Mouse (Mus musculus): ENCODE results near the gene Efcab11. TPM values are rescaled to one million over a fixed set of nuclear protein-coding genes. Genes with fewer than 3 reads are reported as not detected.

Gene Efcab11
- polyA plus RNA-seq, 1 experiment from 2014 or later: 13.1 TPM

DNA sequence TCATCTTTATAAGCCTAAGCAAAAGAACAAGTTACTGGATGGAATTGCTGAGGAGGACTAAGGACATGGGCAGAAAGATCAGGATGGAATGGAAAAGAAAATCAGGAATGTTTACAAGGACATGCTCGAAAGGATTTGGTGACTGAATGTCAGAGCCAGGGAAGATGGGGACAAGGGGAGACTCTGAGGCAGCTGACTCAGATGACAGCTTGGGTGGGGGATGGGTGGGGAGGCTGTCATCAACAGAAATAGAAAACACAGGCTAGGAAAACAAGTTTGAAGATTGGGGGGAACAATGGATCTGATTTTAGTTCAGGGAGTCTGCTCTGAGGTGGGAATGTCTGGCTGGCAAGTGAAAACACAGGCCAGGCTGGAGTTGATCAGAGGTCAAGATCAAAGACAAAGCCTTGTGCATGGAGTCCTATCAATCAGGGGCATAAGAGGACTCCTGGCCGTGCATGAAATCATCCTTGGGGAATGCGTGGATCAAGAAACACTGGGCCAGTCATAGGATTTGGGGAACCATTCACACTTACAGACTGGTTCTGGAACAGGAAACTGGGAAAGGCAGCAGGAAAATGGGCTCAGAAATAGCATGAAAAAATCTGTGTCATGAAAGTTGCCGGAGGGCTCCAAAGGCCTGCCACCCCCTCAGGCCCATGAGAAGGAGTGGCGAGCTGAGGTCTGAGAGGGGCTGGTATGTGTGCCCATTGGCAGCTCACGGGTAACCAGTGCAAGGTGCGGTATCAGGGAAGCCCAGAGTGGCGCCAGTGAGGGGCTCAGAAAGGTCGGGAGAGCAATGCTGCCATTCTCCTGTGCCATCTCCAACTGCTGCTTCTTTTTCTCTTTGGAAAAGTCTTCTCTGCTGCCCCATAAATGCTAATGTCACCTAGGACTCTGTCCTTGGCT, 168.9 kb downstream of the Efcab11 start:
- Histone ChIP-seq H3K36me3 (ENCODE audit: control insufficient read depth, insufficient read depth, low read length) (no peaks in the 10 kb centered on the region), H3K4me2 (no peak overlapping the region), H3K9ac (ENCODE audit: low read depth, low read length) (no peak overlapping the region), H3K9me3 (replicated peaks; ENCODE audit: control insufficient read depth, low read length) (no peaks in the 10 kb centered on the region), H3K4me1 (ENCODE audit: control insufficient read depth, insufficient read depth, low read length) (peaks cover 20% of the 10 kb centered on the region), H3K4me3 (ENCODE audit: low read depth, low read length) (no peak overlapping the region), H3K27ac (ENCODE audit: low read depth, low read length) (peak overlapping the region; percentile 8; the same call in 1 of the 2 replicates), H3K27me3 (ENCODE audit: control insufficient read depth, insufficient read depth, low read length) (no peaks in the 10 kb centered on the region)
- 46% methylated on average over 9 of the region's 9 CpGs for WGBS (ENCODE audit: insufficient replicate concordance)
- ATAC-seq (replicated peaks; ENCODE audit: insufficient number of reproducible peaks, low FRiP score, low TSS enrichment): no peak

DNA sequence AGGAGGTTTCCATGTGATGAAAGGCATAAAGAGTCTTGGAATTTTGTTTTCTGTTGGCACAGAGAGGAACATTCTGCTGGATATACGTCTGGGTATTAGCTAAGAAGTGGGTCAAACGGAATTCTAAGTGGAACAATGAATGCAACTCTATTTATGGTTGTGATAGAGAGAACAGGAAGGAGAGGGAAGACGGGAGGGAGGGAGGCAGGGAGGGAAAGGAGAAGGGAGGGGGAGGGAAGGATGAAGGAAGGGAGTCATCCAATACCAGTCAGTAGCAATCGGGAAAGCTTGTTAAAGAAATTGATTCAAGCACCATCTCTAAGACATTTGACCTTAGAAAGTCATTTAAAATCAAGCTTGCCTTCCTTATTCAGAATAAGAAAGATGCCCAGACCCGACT, 172.0 kb downstream of the Efcab11 start:
- no peaks in the 10 kb centered on the region for H3K9me3 ChIP-seq (replicated peaks; ENCODE audit: control insufficient read depth, low read length)
- H3K36me3 ChIP-seq (ENCODE audit: control insufficient read depth, insufficient read depth, low read length): no peaks in the 10 kb centered on the region
- 0 out of 2 replicates have a peak overlapping the region, but pooled peaks have one; percentile 15 for H3K4me2 ChIP-seq
- H3K27ac ChIP-seq (ENCODE audit: low read depth, low read length): peak overlapping the region; percentile 41
- 27% methylated on average over 5 of the region's 5 CpGs for WGBS (ENCODE audit: insufficient replicate concordance)
- no peaks in the 10 kb centered on the region for H3K27me3 ChIP-seq (ENCODE audit: control insufficient read depth, insufficient read depth, low read length)
- ATAC-seq (replicated peaks; ENCODE audit: insufficient number of reproducible peaks, low FRiP score, low TSS enrichment): no peak
- H3K4me3 ChIP-seq (ENCODE audit: low read depth, low read length): no peak overlapping the region
- peaks cover 20% of the 10 kb centered on the region for H3K4me1 ChIP-seq (ENCODE audit: control insufficient read depth, insufficient read depth, low read length)
- H3K9ac ChIP-seq (ENCODE audit: low read depth, low read length): no peak overlapping the region

DNA sequence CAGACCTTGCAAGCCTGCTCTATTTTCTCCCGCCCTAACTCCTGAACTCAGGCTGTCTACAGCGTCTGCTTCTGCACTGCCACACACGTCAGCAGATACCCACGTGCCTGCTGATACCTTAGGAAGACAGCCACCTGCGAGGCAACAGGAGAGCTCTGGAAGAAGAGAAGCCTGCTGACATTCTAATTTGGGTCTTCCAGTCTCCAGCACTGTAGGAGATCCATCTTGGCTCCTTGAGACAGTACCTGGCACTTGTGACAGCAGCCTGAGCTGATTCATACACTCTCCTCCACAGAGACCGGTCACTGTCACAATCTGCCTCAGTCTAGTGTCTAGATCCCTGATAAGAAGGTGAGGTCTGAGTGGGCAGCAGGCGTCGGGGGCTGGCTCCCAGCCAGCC, 182.0 kb downstream of the Efcab11 start:
- H3K36me3 ChIP-seq (ENCODE audit: control insufficient read depth, insufficient read depth, low read length): no peaks in the 10 kb centered on the region
- no peaks in the 10 kb centered on the region for H3K9me3 ChIP-seq (replicated peaks; ENCODE audit: control insufficient read depth, low read length)
- peaks cover 6% of the 10 kb centered on the region for H3K4me1 ChIP-seq (ENCODE audit: control insufficient read depth, insufficient read depth, low read length)
- no peak for ATAC-seq (replicated peaks; ENCODE audit: insufficient number of reproducible peaks, low FRiP score, low TSS enrichment)
- H3K9ac ChIP-seq (ENCODE audit: low read depth, low read length): no peak overlapping the region
- no peak overlapping the region for H3K4me3 ChIP-seq (ENCODE audit: low read depth, low read length)
- no peak overlapping the region for H3K4me2 ChIP-seq
- no peak overlapping the region for H3K27ac ChIP-seq (ENCODE audit: low read depth, low read length)
- no peaks in the 10 kb centered on the region for H3K27me3 ChIP-seq (ENCODE audit: control insufficient read depth, insufficient read depth, low read length)
- 46% methylated on average over 8 of the region's 8 CpGs for WGBS (ENCODE audit: insufficient replicate concordance)

DNA sequence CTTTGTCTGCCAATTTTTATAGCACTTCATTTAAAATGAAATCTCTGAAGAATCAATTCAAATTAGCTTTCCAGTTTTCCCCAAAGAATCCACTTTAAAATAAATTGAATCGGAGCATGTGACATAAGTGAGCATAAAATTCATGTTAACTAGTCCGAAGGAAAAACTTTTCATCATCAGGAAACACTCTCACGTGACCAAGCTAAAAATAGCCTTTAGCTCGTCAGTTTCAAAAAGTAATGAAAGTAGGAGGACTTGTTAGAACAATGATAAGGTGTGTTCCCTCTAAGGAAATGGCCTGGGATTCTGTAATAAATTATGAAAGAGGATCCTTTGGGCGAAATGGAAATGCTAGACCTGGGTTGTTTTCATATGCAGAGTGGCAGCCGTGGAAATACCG, 183.9 kb downstream of the Efcab11 start:
- no peaks in the 10 kb centered on the region for H3K36me3 ChIP-seq (ENCODE audit: control insufficient read depth, insufficient read depth, low read length)
- WGBS (ENCODE audit: insufficient replicate concordance): 53% methylated on average over 7 of the region's 7 CpGs
- ATAC-seq (replicated peaks; ENCODE audit: insufficient number of reproducible peaks, low FRiP score, low TSS enrichment): no peak
- H3K27ac ChIP-seq (ENCODE audit: low read depth, low read length): no peak overlapping the region
- H3K4me3 ChIP-seq (ENCODE audit: low read depth, low read length): no peak overlapping the region
- H3K4me2 ChIP-seq: no peak overlapping the region
- no peaks in the 10 kb centered on the region for H3K9me3 ChIP-seq (replicated peaks; ENCODE audit: control insufficient read depth, low read length)
- H3K4me1 ChIP-seq (ENCODE audit: control insufficient read depth, insufficient read depth, low read length): peaks cover 6% of the 10 kb centered on the region
- no peak overlapping the region for H3K9ac ChIP-seq (ENCODE audit: low read depth, low read length)
- no peaks in the 10 kb centered on the region for H3K27me3 ChIP-seq (ENCODE audit: control insufficient read depth, insufficient read depth, low read length)

DNA sequence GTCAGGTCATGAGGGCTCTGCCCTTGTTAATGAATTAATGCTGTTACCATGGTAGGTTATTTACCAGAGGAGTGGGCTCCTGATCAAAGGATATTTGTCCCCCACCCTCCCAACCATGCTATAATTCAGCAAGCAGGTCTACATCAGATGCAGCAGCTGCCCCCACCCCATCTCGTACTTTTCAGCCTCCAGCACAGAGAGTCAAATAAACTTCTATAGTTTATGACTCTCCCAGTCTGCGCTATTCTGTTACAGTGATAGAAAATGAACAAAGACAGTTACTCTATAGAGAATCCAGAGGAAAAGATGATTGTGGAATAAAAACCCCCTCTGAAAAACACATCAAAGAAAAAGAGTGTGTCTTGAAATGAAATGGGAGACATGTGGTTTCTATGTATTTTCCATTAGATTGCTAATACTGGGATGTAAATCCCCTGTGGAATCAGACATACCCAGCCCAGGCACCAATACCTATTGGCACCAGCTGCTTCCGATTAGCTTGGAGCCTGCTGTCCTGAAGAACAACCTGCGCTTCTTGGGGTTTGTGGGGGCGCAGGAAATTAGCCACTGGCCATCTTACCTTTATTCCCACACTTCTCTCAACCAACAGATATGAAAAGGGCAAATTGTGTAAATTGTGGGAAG, 184.7 kb downstream of the Efcab11 start:
- no peaks in the 10 kb centered on the region for H3K9me3 ChIP-seq (replicated peaks; ENCODE audit: control insufficient read depth, low read length)
- no peak overlapping the region for H3K9ac ChIP-seq (ENCODE audit: low read depth, low read length)
- H3K4me1 ChIP-seq (ENCODE audit: control insufficient read depth, insufficient read depth, low read length): peaks cover 6% of the 10 kb centered on the region
- no peak overlapping the region for H3K4me3 ChIP-seq (ENCODE audit: low read depth, low read length)
- no peak overlapping the region for H3K4me2 ChIP-seq
- no peaks in the 10 kb centered on the region for H3K36me3 ChIP-seq (ENCODE audit: control insufficient read depth, insufficient read depth, low read length)
- WGBS (ENCODE audit: insufficient replicate concordance): 84% methylated on average over 5 of the region's 5 CpGs
- no peak for ATAC-seq (replicated peaks; ENCODE audit: insufficient number of reproducible peaks, low FRiP score, low TSS enrichment)
- no peaks in the 10 kb centered on the region for H3K27me3 ChIP-seq (ENCODE audit: control insufficient read depth, insufficient read depth, low read length)
- no peak overlapping the region for H3K27ac ChIP-seq (ENCODE audit: low read depth, low read length)

DNA sequence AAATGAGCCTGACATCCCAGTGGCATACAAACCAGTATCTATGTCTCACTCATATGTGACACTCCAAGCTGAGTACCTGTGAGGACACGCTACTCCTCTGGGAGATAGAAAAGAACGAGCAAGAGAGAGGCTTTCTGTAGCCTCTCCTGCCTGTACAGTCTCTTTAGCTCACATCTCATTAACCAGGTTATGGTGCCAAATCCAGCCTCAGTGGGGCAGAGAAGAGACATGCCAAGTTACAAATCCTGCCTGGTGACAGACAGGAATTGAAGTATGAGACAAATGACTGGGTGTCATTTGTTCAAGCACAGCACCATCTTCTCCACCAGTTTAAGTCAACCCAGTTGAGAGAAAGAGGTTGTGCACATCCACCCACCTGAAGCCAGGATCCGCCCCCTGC, 190.2 kb downstream of the Efcab11 start:
- no peaks in the 10 kb centered on the region for H3K27me3 ChIP-seq (ENCODE audit: control insufficient read depth, insufficient read depth, low read length)
- no peak overlapping the region for H3K27ac ChIP-seq (ENCODE audit: low read depth, low read length)
- ATAC-seq (replicated peaks; ENCODE audit: insufficient number of reproducible peaks, low FRiP score, low TSS enrichment): no peak
- H3K4me1 ChIP-seq (ENCODE audit: control insufficient read depth, insufficient read depth, low read length): no peaks in the 10 kb centered on the region
- H3K4me2 ChIP-seq: no peak overlapping the region
- no peak overlapping the region for H3K4me3 ChIP-seq (ENCODE audit: low read depth, low read length)
- H3K9me3 ChIP-seq (replicated peaks; ENCODE audit: control insufficient read depth, low read length): no peaks in the 10 kb centered on the region
- WGBS (ENCODE audit: insufficient replicate concordance): 88% methylated on average over 3 of the region's 3 CpGs
- H3K36me3 ChIP-seq (ENCODE audit: control insufficient read depth, insufficient read depth, low read length): no peaks in the 10 kb centered on the region
- H3K9ac ChIP-seq (ENCODE audit: low read depth, low read length): no peak overlapping the region

- 48% methylated on average over 6 of the region's 6 CpGs for WGBS (ENCODE audit: insufficient replicate concordance)
- H3K27ac ChIP-seq (ENCODE audit: low read depth, low read length): no peak overlapping the region
- H3K4me2 ChIP-seq: no peak overlapping the region
- H3K9ac ChIP-seq (ENCODE audit: low read depth, low read length): no peak overlapping the region
- no peaks in the 10 kb centered on the region for H3K9me3 ChIP-seq (replicated peaks; ENCODE audit: control insufficient read depth, low read length)
- no peaks in the 10 kb centered on the region for H3K36me3 ChIP-seq (ENCODE audit: control insufficient read depth, insufficient read depth, low read length)
- H3K4me3 ChIP-seq (ENCODE audit: low read depth, low read length): no peak overlapping the region
- H3K4me1 ChIP-seq (ENCODE audit: control insufficient read depth, insufficient read depth, low read length): no peaks in the 10 kb centered on the region; the same call in 1 of the 2 replicates
- H3K27me3 ChIP-seq (ENCODE audit: control insufficient read depth, insufficient read depth, low read length): no peaks in the 10 kb centered on the region
- no peak for ATAC-seq (replicated peaks; ENCODE audit: insufficient number of reproducible peaks, low FRiP score, low TSS enrichment)
These were observed 197.7 kb downstream of the Efcab11 start for GRCm38 (mm10) chr12:99686418-99686992.

DNA sequence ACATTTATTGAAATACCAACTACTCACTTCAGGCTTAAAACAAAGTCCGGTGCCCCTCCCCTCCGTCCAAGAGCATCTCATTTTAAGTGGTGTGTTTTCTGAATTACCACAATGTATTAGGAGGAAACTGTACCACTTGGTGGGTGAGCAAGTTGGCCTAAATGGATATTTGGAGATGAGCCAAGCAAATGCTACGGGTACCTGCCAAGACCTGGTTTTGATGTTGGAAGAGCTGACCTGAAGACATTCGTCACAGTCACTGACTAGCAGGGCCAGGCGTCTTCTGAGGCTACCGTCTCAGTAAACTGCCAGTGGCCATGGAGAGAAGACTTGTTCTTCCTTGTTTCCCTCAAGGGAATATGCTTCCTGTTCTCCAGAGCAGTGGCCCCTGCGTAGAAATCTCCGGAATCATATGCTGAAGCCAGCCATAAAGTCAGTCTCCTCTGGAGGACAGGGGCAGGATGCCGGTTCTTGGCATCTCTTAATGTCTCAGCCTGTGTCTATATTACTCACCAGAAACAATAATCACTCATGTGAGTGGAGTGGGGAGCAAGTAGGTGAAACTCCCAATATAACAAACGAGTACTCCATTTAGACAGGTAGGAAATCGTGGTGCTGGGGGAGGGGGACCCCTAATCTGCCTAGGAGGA, 198.7 kb downstream of the Efcab11 start:
- WGBS (ENCODE audit: insufficient replicate concordance): 70% methylated on average over 11 of the region's 11 CpGs
- no peak overlapping the region for H3K27ac ChIP-seq (ENCODE audit: low read depth, low read length)

More for the DNA sequence above, 198.7 kb downstream of the Efcab11 start:
- Histone ChIP-seq H3K36me3 (ENCODE audit: control insufficient read depth, insufficient read depth, low read length) (no peaks in the 10 kb centered on the region), H3K9me3 (replicated peaks; ENCODE audit: control insufficient read depth, low read length) (no peaks in the 10 kb centered on the region), H3K27me3 (ENCODE audit: control insufficient read depth, insufficient read depth, low read length) (no peaks in the 10 kb centered on the region), H3K9ac (ENCODE audit: low read depth, low read length) (no peak overlapping the region), H3K4me3 (ENCODE audit: low read depth, low read length) (no peak overlapping the region), H3K4me1 (ENCODE audit: control insufficient read depth, insufficient read depth, low read length) (no peaks in the 10 kb centered on the region; the same call in 1 of the 2 replicates), H3K4me2 (no peak overlapping the region)
- no peak for ATAC-seq (replicated peaks; ENCODE audit: insufficient number of reproducible peaks, low FRiP score, low TSS enrichment)

Data from heart, embryonic 11.5 days (tissue).